Mouse (Mus musculus) kidney, adult 11 months (tissue): ENCODE results near the gene Ccdc170.
A peak's percentile ranks its signal among the peaks of the same experiment; 100 is the strongest.

ENCODE experiments used
- DNase-seq: peaks from one replicate; pipeline ENCODE4 v3.0.0; 2022

The Ccdc170 gene

GRCm38 (mm10) chr10:4602466-4602865 is 120.2 kb downstream of the Ccdc170 start:
- DNase-seq: no peak

- no peak for DNase-seq
These were observed 122.4 kb downstream of the Ccdc170 start for GRCm38 (mm10) chr10:4604527-4605209.

GRCm38 (mm10) chr10:4610234-4610633 is 127.9 kb downstream of the Ccdc170 start:
- no peak for DNase-seq

GRCm38 (mm10) chr10:4611386-4612155 is 129.3 kb downstream of the Ccdc170 start, which contains the start of gene Esr1:
Gene Esr1 (plus strand): TSS chr10:4611593.
- DNase-seq: peak; percentile 40
